Mouse (Mus musculus) heart, embryonic 13.5 days (tissue): ENCODE measurements around the gene Tnnc1. TPM values are rescaled to one million over a fixed set of nuclear protein-coding genes. Genes with fewer than 3 reads are reported as not detected.

Experiments
- ATAC-seq: fragments of 200-750 bp; cut with Nextera tagmentation; 2 replicates; pipeline ENCODE4 v1.8.0; 2017; ENCODE audit warnings: moderate TSS enrichment; ENCODE audit not compliant: insufficient number of reproducible peaks, low FRiP score, low TSS enrichment; ENCODE audit errors: extremely low read depth
- H3K27ac ChIP-seq: fragments of 300-500 bp; sonication (generic); replicated peaks from 2 replicates; pipeline ENCODE4 v1.5.1; 2015; ENCODE audit warnings: moderate library complexity, mild to moderate bottlenecking, inconsistent platforms
- H3K27me3 ChIP-seq: fragments of 300-500 bp; sonication (generic); replicated peaks from 2 replicates; pipeline ENCODE4 v1.6.1; 2015; ENCODE audit warnings: mild to moderate bottlenecking, inconsistent platforms
- H3K36me3 ChIP-seq: fragments of 300-500 bp; sonication (generic); 2 replicates; pipeline ENCODE4 v1.6.1; 2015; ENCODE audit warnings: mild to moderate bottlenecking, inconsistent platforms
- H3K4me1 ChIP-seq: fragments of 300-500 bp; sonication (generic); 2 replicates; pipeline ENCODE4 v1.6.1; 2015; ENCODE audit warnings: inconsistent platforms
- H3K4me2 ChIP-seq: fragments of 300-500 bp; sonication (generic); 2 replicates; pipeline ENCODE4 v1.6.1; 2015; ENCODE audit warnings: inconsistent platforms, mild to moderate bottlenecking, moderate library complexity
- H3K4me3 ChIP-seq: fragments of 300-500 bp; sonication (generic); 2 replicates; pipeline ENCODE4 v1.5.1; 2015; ENCODE audit warnings: moderate library complexity, mild to moderate bottlenecking, inconsistent platforms
- H3K9ac ChIP-seq: fragments of 300-500 bp; sonication (generic); 2 replicates; pipeline ENCODE4 v1.6.1; 2015; ENCODE audit warnings: inconsistent platforms, mild to moderate bottlenecking, moderate library complexity
- H3K9me3 ChIP-seq: fragments of 300-500 bp; sonication (generic); 2 replicates; pipeline ENCODE4 v1.6.1; 2016; ENCODE audit warnings: inconsistent platforms
- WGBS: fragments of 180-500 bp; shearing (Covaris S2); methylation state at CpG from one replicate; pipeline ENCODE4 v1.1.7; 2015; ENCODE audit warnings: mixed read lengths; 5-methylcytosine and 5-hydroxymethylcytosine counted together
- polyA plus RNA-seq: library from polyadenylated mRNA; unstranded; fragments of >200 nt; fragmentation: Nextera tagmentation; extraction: Ambion mirVana; gene quantifications from 2 replicates; pipeline ENCODE4 v1.2.1, GENCODE M21; 2015

The Tnnc1 gene
- polyA plus RNA-seq, 1 experiment from 2014 or later, result 3,442 TPM

DNA sequence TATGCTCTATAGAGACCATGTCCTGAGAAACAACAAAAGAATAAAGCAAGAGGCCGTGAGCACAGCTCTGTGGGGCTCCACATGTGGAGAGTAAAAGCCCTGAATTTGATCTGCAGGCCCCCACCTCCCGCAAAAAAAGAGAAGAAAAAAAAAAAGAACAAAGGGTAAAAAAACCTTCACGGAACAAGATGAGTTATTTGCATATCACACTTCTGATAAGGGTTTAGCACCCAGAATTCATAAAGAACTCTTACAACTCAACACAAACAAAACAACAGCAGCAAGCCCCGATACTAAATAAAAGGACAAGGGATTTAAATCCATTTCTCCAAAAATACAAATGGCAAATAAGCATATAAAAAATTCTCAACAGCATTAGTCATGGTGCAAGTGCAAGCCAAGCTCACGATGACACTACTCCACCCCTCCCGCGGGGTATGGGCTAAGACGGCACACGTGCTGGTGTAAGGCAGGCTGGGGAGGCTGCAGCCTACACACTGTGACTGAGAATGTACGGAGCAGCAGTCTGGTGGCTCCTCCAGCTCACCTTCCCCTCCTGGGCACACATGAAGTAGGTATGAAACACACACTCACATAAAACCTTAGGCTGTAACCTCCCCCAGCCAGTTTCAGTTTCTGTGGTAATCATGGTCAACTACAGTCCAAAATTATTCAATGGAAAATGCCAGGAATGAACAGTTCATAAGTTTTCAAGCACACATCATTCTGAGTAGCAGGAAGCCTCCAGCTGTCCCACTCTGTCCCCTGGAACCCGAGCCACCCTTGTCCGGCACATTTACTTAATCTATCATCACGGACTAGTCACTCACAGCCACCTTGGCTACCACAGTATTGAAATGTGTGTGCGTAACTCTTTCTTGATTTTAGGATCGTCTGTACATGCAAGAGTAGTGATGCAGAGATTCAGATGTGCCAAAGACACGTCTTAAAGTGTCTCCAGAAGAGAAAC lies 10.3 kb upstream of the Tnnc1 start:
- Histone ChIP-seq H3K9me3 (no peaks in the 10 kb centered on the region), H3K27ac (peak overlapping the region; percentile 25), H3K4me2 (peak overlapping the region; percentile 37), H3K36me3 (peaks cover 96% of the 10 kb centered on the region), H3K4me3 (no peak overlapping the region), H3K9ac (peak overlapping the region; percentile 48; the same call in 1 of the 2 replicates), H3K27me3 (no peaks in the 10 kb centered on the region), H3K4me1 (peaks cover 91% of the 10 kb centered on the region)
- peak; percentile 37; the same call in 1 of the 2 replicates for ATAC-seq
- WGBS, result 45% methylated on average over 16 of the region's 16 CpGs

DNA sequence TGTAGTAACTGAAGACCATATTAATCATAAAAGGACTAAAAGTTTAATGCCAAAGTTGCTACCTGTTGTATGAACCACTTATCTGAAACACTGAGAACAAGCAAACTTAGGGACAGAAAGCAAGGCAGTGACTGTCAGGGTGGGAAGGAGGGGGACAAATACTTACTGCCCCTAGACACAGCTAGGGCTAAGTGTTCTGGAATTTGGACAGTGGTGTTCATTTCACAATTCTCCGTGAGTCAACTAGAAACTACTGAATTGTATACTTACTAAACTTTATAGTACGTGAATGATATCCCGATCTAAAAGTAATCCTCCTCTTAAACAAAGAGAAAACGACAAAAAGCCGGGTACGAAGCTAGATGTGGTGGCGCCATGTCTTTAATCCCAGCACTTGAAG lies 8.5 kb upstream of the Tnnc1 start:
- ATAC-seq, result no peak
- no peak overlapping the region for H3K9ac ChIP-seq
- 86% methylated on average over 7 of the region's 7 CpGs for WGBS
- no peaks in the 10 kb centered on the region for H3K27me3 ChIP-seq
- 0 out of 2 replicates have a peak overlapping the region, but pooled peaks have one; percentile 4 for H3K27ac ChIP-seq
- peaks cover 96% of the 10 kb centered on the region for H3K36me3 ChIP-seq
- H3K4me2 ChIP-seq, result no peak overlapping the region
- H3K4me3 ChIP-seq, result no peak overlapping the region
- H3K9me3 ChIP-seq, result no peaks in the 10 kb centered on the region
- H3K4me1 ChIP-seq, result peaks cover 88% of the 10 kb centered on the region

DNA sequence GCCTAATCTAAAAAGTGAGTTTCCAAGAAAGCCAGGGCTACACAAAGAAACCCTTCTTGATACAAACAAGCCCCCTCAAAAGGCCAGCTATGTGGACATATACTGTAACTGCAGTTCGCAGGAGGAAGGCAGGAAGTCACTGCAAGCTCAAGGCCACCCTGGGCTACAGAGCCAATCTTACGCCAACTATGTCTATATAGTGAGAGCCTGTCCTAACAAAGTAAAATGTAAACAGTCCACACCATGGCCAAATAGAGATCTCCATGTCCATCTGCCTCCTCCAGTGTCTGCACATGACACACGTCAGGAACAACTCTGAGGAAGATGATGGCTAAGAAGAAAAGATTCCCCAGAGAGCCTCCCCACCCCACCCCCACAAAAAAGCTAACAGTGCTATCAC lies 8.1 kb upstream of the Tnnc1 start:
- no peak for ATAC-seq
- Histone ChIP-seq H3K4me2 (no peak overlapping the region), H3K9ac (0 out of 2 replicates have a peak overlapping the region, but pooled peaks have one; percentile 8), H3K4me1 (peaks cover 88% of the 10 kb centered on the region), H3K4me3 (no peak overlapping the region), H3K9me3 (no peaks in the 10 kb centered on the region), H3K36me3 (peaks cover 94% of the 10 kb centered on the region), H3K27me3 (no peaks in the 10 kb centered on the region), H3K27ac (0 out of 2 replicates have a peak overlapping the region, but pooled peaks have one; percentile 4)
- WGBS, result 70% methylated on average over 3 of the region's 3 CpGs

DNA sequence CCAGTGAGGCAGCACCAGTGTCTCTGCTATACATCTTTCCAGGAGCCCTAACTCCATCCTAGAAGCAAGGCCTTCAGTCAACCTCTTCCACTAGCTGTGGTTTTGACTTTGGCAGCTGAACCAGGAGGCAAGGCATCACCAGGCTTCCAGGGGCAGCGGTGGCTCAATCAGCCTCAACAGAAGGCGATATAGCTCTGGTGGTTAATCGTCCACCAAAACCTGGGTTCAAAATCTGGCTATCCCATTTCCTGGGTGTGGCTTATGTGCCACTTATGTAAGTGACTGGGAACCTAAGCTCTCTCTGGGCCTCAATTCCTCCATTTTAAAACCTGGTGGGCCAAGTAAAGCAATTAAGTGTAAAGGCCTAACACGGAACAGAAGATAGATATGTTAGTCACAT lies 3.3 kb upstream of the Tnnc1 start:
- no peaks in the 10 kb centered on the region for H3K27me3 ChIP-seq
- 52% methylated on average over 4 of the region's 4 CpGs for WGBS
- H3K4me3 ChIP-seq, result peak overlapping the region; percentile 82
- H3K36me3 ChIP-seq, result peaks cover 52% of the 10 kb centered on the region
- peak overlapping the region; percentile 97 for H3K9ac ChIP-seq
- H3K27ac ChIP-seq, result peak overlapping the region; percentile 100
- H3K4me1 ChIP-seq, result peaks cover 56% of the 10 kb centered on the region
- ATAC-seq, result no peak
- peak overlapping the region; percentile 82 for H3K4me2 ChIP-seq
- H3K9me3 ChIP-seq, result no peaks in the 10 kb centered on the region

DNA sequence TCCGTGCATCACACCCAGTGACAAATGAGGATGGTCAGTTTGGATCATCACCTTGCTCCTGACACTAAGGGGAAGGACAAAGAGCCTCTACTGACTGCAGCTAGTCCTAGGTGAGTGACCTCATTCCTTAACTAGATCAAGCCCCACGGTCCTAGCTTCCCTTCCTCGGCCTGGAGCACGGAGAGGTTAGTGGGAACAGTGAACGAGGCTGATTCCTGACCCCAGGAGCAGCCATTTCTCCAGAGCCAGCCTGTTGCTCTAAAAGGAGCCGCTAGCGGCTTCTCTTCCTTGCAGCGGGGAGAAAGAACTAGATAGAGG lies 2.9 kb upstream of the Tnnc1 start:
- Histone ChIP-seq H3K27me3 (no peaks in the 10 kb centered on the region), H3K4me1 (peaks cover 56% of the 10 kb centered on the region), H3K4me2 (peak overlapping the region; percentile 82), H3K36me3 (peaks cover 52% of the 10 kb centered on the region), H3K9me3 (no peaks in the 10 kb centered on the region), H3K27ac (peak overlapping the region; percentile 100), H3K4me3 (peak overlapping the region; percentile 82), H3K9ac (peak overlapping the region; percentile 97)
- ATAC-seq, result no peak
- 6% methylated on average over 8 of the region's 8 CpGs for WGBS

DNA sequence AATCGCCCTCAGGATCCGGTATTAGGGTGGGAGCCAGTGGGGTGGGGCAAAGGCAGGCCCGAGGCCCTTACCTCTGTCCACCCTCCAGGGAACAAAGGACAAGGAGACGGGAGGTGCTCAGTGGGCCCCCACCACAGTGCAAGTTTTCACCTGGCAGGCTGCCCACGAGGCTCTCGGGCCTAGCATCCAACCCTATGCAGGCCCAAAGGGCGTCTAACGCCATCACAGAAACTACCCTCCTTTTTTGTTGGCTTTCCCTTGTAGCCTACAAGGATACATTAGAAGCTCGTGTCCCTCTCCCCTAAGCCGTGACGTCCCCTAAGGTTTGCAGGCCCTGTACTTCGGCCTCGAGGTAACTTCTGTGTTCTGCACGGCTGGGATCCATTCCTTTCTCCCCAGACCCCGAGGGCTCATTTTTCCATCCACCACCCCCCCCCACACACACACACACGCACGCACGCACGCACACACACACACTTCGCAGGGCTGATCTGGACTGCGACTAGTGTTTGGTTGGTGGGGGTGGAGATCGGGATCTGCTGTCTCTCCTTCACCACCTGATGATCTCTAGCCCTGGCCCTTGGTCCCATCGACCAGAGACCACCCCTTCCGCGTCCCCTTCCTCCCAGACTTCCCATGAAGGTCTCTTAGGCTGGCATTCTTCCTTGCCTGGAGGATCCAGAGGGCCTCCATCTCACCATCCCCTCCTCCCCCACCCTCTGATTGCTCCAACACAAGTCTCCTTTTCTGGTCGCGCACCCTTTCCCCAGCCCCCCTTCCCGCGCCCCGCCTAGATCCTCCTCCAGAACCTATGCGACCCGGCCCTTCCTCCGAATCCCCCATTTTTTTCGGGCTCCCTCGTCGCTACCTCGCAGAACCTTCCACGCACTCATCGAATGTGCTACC lies 2.3 kb upstream of the Tnnc1 start:
- WGBS, result under 1% methylated on average over 39 of the region's 39 CpGs
- Histone ChIP-seq H3K36me3 (peaks cover 49% of the 10 kb centered on the region), H3K4me2 (peak overlapping the region; percentile 82), H3K27ac (peak overlapping the region; percentile 100), H3K9me3 (no peaks in the 10 kb centered on the region), H3K27me3 (no peaks in the 10 kb centered on the region), H3K4me1 (peaks cover 53% of the 10 kb centered on the region), H3K9ac (peak overlapping the region; percentile 97), H3K4me3 (peak overlapping the region; percentile 82)
- no peak for ATAC-seq

DNA sequence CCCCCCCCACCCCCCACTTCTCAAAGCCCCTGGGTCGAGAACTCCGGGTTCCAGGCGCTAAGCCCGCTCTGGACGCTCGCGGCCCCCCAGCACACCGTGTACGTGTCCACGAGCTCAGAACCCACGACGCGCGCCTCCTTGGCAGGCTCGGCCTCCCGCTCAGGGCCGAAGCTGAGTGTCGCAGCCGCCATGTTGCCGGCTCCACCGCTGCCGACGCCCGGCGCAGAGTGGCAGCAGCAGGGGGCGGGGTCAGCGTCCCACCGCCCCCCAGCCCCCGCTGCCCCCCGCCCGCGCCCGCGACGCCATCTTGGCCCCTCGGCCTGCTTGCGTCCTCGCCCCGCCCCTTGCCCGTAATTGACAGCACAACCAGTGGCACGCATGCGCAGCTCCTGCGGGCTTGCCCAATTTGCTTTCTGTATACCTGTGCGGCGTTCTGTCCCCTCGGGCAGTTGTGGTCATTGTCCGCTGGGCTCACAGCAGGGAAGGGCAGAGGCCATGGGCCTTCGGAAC lies 1.6 kb upstream of the Tnnc1 start:
- Histone ChIP-seq H3K4me1 (peaks cover 55% of the 10 kb centered on the region), H3K9ac (peak overlapping the region; percentile 97), H3K4me2 (peak overlapping the region; percentile 82), H3K27ac (peak overlapping the region; percentile 100), H3K9me3 (no peaks in the 10 kb centered on the region), H3K27me3 (no peaks in the 10 kb centered on the region), H3K4me3 (peak overlapping the region; percentile 82), H3K36me3 (peaks cover 49% of the 10 kb centered on the region)
- under 1% methylated on average over 48 of the region's 48 CpGs for WGBS
- peak; percentile 32 for ATAC-seq

DNA sequence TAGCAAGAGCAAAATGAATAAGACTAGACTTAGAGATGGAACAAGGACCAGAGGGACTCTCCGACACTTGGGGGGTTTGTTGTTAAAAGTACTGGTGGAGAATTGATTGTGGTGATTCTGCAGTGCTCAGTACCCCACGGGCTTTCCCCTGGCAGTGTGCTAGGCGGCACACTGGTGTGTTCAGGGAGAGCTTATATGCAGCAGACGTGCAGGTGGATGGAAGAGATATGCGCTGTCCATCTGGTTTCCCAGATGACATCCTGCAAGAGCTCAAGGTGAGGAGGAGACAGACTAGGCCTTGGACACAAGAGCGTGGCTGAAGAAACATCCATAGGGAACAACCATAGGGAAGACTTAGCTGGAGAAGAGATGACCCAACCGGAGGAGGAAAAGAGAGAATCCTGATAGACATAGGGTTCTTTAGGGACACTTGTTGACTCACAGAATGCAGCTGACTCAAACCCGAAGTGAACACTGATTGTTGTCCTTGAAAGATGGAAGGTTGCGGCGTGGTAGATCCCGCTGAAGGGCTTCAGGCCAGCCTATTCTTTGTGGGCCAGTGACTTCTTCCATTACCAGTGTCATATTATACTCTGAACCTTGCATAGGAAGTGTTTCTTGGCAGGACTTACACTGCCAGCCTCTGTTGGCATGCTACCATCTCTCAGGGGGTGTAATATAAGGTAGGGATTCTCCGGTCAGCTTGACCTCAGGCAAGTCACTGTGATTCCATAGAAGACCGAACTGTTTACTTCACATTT lies 862 bp upstream of the Tnnc1 start:
- peak overlapping the region; percentile 82 for H3K4me3 ChIP-seq
- peak overlapping the region; percentile 82 for H3K4me2 ChIP-seq
- 72% methylated on average over 13 of the region's 13 CpGs for WGBS
- H3K9me3 ChIP-seq, result no peaks in the 10 kb centered on the region
- H3K4me1 ChIP-seq, result peaks cover 55% of the 10 kb centered on the region
- H3K36me3 ChIP-seq, result peaks cover 49% of the 10 kb centered on the region
- H3K27ac ChIP-seq, result peak overlapping the region; percentile 100
- ATAC-seq, result no peak
- H3K9ac ChIP-seq, result peak overlapping the region; percentile 97
- no peaks in the 10 kb centered on the region for H3K27me3 ChIP-seq

DNA sequence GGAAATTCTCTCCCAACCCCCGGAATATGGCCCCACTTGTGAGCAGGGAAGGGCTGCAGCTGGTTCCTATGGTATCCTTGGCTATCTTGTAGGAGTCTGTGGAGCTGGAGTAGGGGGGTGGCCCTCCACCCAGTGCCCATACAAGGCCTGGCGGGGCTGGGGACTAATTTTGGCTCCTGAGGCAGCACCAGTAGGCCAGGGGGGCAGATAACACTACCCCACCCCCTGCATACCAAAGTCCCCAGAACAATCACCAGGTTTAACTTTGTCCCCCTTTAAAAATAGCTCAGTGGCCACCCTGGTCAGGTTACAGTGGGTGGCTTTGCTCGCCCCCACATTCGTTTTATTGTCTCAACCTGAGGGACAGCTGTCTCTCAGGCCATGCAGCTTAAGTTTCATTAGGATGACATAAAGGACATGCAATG lies 1.0 kb downstream of the Tnnc1 start:
- WGBS, result 26% methylated on average over 4 of the region's 4 CpGs
- peak overlapping the region; percentile 97 for H3K9ac ChIP-seq
- H3K9me3 ChIP-seq, result no peaks in the 10 kb centered on the region
- peak overlapping the region; percentile 82 for H3K4me3 ChIP-seq
- no peaks in the 10 kb centered on the region for H3K27me3 ChIP-seq
- peaks cover 63% of the 10 kb centered on the region for H3K4me1 ChIP-seq
- peaks cover 38% of the 10 kb centered on the region for H3K36me3 ChIP-seq
- H3K4me2 ChIP-seq, result peak overlapping the region; percentile 82
- peak overlapping the region; percentile 100 for H3K27ac ChIP-seq
- peak; percentile 39; the same call in 1 of the 2 replicates for ATAC-seq

DNA sequence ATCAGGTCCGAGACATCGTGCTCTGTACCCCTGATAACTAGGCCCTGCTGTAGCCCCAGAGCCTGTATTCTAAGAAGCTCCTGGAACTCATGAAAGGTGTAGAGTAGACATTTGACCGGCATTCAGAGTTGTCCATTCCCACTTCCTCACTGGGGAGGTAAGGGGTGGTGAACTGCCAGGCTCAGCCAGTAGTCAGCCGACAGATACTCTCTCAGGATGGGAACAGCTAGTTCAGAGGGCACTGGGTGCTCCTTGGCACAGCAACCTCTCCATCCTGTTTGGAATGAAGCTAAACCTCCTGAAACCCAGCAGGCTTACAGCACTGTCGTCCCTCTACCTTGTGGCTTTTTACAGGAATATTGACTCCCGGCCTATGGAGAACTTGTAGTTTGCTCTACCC lies 3.7 kb downstream of the Tnnc1 start:
- peak overlapping the region; percentile 82 for H3K4me3 ChIP-seq
- H3K4me1 ChIP-seq, result peaks cover 69% of the 10 kb centered on the region

More for the DNA sequence above, 3.7 kb downstream of the Tnnc1 start:
- Histone ChIP-seq H3K36me3 (peaks cover 31% of the 10 kb centered on the region), H3K9me3 (no peaks in the 10 kb centered on the region), H3K27me3 (no peaks in the 10 kb centered on the region), H3K9ac (peak overlapping the region; percentile 97), H3K27ac (peak overlapping the region; percentile 100), H3K4me2 (peak overlapping the region; percentile 82)
- no peak for ATAC-seq
- 64% methylated on average over 6 of the region's 6 CpGs for WGBS
